Mouse (Mus musculus) liver, embryonic 16.5 days (tissue): Measurements from ENCODE around the gene Tmem147. TPM values are rescaled to one million over a fixed set of nuclear protein-coding genes. Genes with fewer than 3 reads are reported as not detected.

ENCODE experiments used
- ATAC-seq: fragments of 200-750 bp; cut with Nextera tagmentation; 2 replicates; pipeline ENCODE4 v1.8.0; 2017; ENCODE audit warnings: low read depth, mild to moderate bottlenecking, moderate number of reproducible peaks, moderate library complexity
- H3K27ac ChIP-seq: fragments of 300-500 bp; sonication (generic); 2 replicates; pipeline ENCODE4 v1.5.1; 2014; ENCODE audit warnings: mild to moderate bottlenecking, low read length
- H3K27me3 ChIP-seq: fragments of 300-500 bp; sonication (generic); 2 replicates; pipeline ENCODE4 v1.6.1; 2014; ENCODE audit warnings: low read depth, low read length, mixed read lengths; ENCODE audit not compliant: control insufficient read depth, insufficient read depth
- H3K36me3 ChIP-seq: fragments of 300-500 bp; sonication (generic); 2 replicates; pipeline ENCODE4 v1.6.1; 2014; ENCODE audit warnings: mild to moderate bottlenecking; ENCODE audit not compliant: control insufficient read depth, insufficient read depth
- H3K4me1 ChIP-seq: fragments of 300-500 bp; sonication (generic); 2 replicates; pipeline ENCODE4 v1.6.1; 2014; ENCODE audit warnings: low read depth, low read length, mixed read lengths; ENCODE audit not compliant: control insufficient read depth
- H3K4me2 ChIP-seq: fragments of 300-500 bp; sonication (generic); 2 replicates; pipeline ENCODE4 v1.6.1; 2014; ENCODE audit warnings: low read depth, low read length, mixed read lengths
- H3K4me3 ChIP-seq: fragments of 300-500 bp; sonication (generic); 2 replicates; pipeline ENCODE4 v1.5.1; 2014; ENCODE audit warnings: low read depth, mild to moderate bottlenecking, low read length
- H3K9ac ChIP-seq: fragments of 300-500 bp; sonication (generic); 2 replicates; pipeline ENCODE4 v1.6.1; 2014; ENCODE audit warnings: low read depth, low read length
- H3K9me3 ChIP-seq: fragments of 300-500 bp; sonication (generic); replicated peaks from 2 replicates; pipeline ENCODE4 v1.6.1; 2016; ENCODE audit warnings: low read length; ENCODE audit not compliant: control insufficient read depth
- WGBS: fragments of 180-500 bp; shearing (Covaris S2); extraction: QIAGEN DNeasy Blood & Tissue Kit; methylation state at CpG from one replicate; pipeline ENCODE4 v1.1.7; 2014; ENCODE audit not compliant: insufficient replicate concordance; 5-methylcytosine and 5-hydroxymethylcytosine counted together
- polyA plus RNA-seq: library from polyadenylated mRNA; unstranded; fragments of >200 nt; fragmentation: Nextera tagmentation; extraction: Ambion mirVana; gene quantifications from 2 replicates; pipeline ENCODE4 v1.2.1, GENCODE M21; 2015

The Tmem147 gene
- polyA plus RNA-seq, result 94.1 and 96.0 TPM in 2 replicates

DNA sequence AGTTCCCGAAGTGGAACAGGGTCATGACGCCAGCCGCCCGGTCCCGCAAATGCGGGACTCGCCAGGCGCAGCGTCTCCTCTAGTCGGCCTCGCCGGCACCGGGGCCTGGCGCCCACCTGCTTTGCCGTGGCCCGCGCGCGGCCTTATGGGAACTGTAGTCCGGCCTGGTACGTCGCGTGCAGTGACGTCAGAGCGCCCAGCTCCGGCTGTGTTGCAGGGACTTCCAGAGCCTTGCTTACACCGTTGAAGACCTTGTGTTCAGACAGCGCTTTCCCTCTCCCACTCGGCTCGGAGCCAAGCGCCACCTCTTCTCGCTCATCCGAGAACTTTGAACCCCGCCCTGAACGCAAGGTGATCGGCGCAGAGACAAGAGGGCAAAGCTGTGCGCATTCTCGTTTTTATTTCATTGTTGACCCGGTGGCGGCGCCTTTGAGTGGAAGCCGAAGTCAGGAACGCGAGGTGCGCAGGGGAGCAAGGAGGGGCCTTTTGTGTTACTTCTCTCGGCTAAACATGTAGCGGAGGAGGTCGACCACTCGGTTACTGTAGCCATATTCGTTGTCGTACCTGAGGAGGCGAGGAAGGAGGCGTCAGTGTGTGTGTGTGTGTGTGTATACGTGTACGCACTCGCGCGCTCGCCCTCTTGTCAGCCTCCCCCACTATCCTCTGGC lies at the start of gene Tmem147:
TSS of gene Tmem147 (minus strand) at position 145 of the 668 bp plus-strand sequence.
- no peaks in the 10 kb centered on the region for H3K9me3 ChIP-seq
- H3K27ac ChIP-seq, result peak within 1 kb of the TSS; percentile 86
- H3K4me3 ChIP-seq, result peak within 1 kb of the TSS; percentile 78
- peaks cover 16% of the 10 kb centered on the region for H3K4me1 ChIP-seq
- H3K36me3 ChIP-seq, result no peaks in the 10 kb centered on the region
- peak within 1 kb of the TSS; percentile 87 for H3K4me2 ChIP-seq
- WGBS, result under 1% methylated on average over 60 of the region's 60 CpGs
- peak; percentile 98 for ATAC-seq
- H3K9ac ChIP-seq, result peak within 1 kb of the TSS; percentile 81
- no peaks in the 10 kb centered on the region for H3K27me3 ChIP-seq

DNA sequence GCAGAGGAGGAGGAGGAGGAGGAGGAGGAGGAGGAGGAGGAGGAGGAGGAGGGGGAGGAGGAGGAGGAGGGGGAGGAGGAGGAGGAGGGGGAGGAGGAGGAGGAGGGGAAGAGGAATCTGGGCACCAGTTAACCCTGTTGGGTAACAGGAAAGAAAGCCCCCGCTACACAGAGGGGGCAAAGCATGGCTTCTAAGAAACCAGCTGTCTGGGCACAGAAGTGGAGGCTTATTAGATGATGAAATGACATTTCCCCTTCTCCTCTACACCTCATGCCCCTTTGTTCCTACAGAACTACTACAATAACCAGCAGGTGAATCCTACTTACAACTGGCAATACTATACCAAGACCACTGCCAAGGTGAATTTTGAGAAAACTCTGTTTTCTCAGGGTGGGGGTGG lies 48.6 kb upstream of the Tmem147 start:
- Histone ChIP-seq H3K4me1 (no peaks in the 10 kb centered on the region), H3K4me3 (no peak overlapping the region), H3K4me2 (no peak overlapping the region), H3K9me3 (no peaks in the 10 kb centered on the region), H3K27me3 (no peaks in the 10 kb centered on the region), H3K27ac (no peak overlapping the region), H3K9ac (no peak overlapping the region), H3K36me3 (no peaks in the 10 kb centered on the region)
- no peak for ATAC-seq
- 17% methylated on average over 1 of the region's 1 CpGs for WGBS

DNA sequence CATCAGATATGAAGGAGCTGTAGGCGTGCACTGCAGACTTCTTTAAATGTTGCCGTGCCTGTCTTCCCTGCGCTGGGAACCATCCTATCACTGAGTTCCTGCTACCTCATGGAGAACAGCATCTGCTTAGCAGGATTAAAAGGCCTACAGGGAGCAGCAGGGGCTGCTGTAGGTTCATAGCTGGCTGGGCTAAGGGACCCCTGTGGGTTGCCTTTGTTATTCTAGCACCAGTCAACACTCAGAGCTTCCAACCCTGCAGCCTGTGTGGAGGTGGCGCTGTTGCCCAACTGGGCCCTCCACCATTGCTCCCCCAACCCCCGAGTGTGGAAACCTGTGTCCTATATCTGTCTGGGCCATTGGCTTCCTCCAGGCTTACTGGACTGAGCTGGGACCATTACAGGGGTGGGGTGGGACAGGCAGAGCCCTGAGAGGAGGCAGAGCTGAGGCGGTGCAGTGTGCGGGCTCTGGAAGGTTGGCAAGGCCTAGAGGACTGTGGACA lies 47.8 kb upstream of the Tmem147 start:
- H3K4me2 ChIP-seq, result no peak overlapping the region
- H3K9me3 ChIP-seq, result no peaks in the 10 kb centered on the region
- no peaks in the 10 kb centered on the region for H3K27me3 ChIP-seq
- H3K36me3 ChIP-seq, result no peaks in the 10 kb centered on the region
- H3K4me1 ChIP-seq, result no peaks in the 10 kb centered on the region
- no peak overlapping the region for H3K27ac ChIP-seq
- no peak for ATAC-seq
- WGBS, result 55% methylated on average over 7 of the region's 7 CpGs
- H3K9ac ChIP-seq, result no peak overlapping the region
- no peak overlapping the region for H3K4me3 ChIP-seq

DNA sequence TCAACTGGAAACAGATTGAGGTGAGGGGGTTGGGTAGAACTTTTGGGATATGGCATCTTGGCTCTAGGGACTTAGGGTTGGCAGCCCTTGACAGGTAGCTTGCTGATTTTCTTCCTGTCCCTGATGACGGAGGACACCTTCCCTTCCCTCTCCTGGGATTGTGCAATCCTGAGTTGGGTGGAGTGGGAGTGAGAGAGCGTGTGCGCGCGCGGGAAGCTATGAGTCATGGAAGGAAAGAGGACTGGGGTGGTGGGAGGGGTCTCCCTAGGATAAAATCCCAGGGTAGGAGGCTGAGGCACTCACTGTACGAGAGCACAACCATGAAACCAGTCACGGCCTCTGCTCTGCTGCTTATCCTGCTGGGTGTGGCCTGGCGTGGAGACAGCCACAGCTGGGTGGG lies 46.8 kb upstream of the Tmem147 start:
- WGBS, result 64% methylated on average over 9 of the region's 9 CpGs
- Histone ChIP-seq H3K4me2 (no peak overlapping the region), H3K9me3 (no peaks in the 10 kb centered on the region), H3K27me3 (no peaks in the 10 kb centered on the region), H3K27ac (no peak overlapping the region), H3K4me1 (no peaks in the 10 kb centered on the region), H3K4me3 (no peak overlapping the region), H3K9ac (no peak overlapping the region), H3K36me3 (no peaks in the 10 kb centered on the region)
- ATAC-seq, result no peak

DNA sequence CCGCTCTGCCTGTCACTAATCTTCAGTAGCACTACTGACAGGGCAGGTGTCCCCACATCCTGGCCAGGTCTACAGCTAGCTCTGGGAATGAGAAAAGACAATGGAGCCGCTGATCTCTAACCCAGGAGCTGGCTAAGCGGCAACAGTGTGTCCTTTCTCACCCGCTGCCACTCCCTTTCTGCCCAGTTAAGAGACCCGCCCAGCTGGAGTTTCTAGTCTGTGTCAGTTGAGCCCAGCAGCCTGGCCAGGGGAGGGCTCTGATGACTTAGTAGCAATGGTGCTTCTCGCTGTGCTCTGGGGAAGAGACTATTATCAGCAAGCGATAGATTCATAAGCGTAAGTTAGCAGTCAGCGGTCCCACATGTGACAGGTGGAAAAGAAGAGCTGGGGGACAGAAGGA lies 39.9 kb upstream of the Tmem147 start:
- H3K27ac ChIP-seq, result no peak overlapping the region

DNA sequence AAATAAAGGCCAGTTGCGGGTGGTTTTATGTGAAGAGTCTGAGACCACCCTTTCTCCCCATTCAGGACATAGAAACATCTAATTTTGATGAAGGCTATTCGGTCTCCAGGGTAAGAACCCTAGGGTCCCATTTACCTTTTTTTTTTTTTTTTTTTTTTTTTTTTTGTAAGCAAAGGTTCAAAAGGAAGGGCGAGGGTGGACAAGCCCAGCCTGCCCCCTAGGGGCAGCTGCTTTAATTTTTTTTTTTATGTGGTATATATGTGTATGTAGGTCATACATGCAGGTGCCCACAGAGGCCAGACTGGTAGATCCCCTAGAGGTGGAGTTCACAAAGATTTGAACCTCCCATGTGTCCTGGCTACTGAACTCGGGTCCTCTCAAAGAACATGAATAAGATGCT lies 37.1 kb upstream of the Tmem147 start:
- no peaks in the 10 kb centered on the region for H3K27me3 ChIP-seq
- ATAC-seq, result no peak
- H3K4me3 ChIP-seq, result no peak overlapping the region
- no peak overlapping the region for H3K4me2 ChIP-seq
- H3K36me3 ChIP-seq, result no peaks in the 10 kb centered on the region
- H3K27ac ChIP-seq, result no peak overlapping the region
- 65% methylated on average over 4 of the region's 4 CpGs for WGBS
- no peaks in the 10 kb centered on the region; the same call in 1 of the 2 replicates for H3K4me1 ChIP-seq
- no peaks in the 10 kb centered on the region for H3K9me3 ChIP-seq
- no peak overlapping the region for H3K9ac ChIP-seq

More for the DNA sequence above, 39.9 kb upstream of the Tmem147 start:
- Histone ChIP-seq H3K9ac (no peak overlapping the region), H3K9me3 (no peaks in the 10 kb centered on the region), H3K4me1 (no peaks in the 10 kb centered on the region), H3K27me3 (no peaks in the 10 kb centered on the region), H3K4me2 (no peak overlapping the region), H3K36me3 (no peaks in the 10 kb centered on the region), H3K4me3 (no peak overlapping the region)
- no peak for ATAC-seq
- 27% methylated on average over 9 of the region's 9 CpGs for WGBS

GRCm38 (mm10) chr7:30765173-30765572 lies 35.8 kb upstream of the Tmem147 start:
- 39% methylated on average over 11 of the region's 11 CpGs for WGBS
- Histone ChIP-seq H3K9me3 (no peaks in the 10 kb centered on the region), H3K27ac (no peak overlapping the region), H3K4me3 (no peak overlapping the region), H3K9ac (no peak overlapping the region), H3K4me2 (no peak overlapping the region), H3K27me3 (no peaks in the 10 kb centered on the region), H3K36me3 (no peaks in the 10 kb centered on the region), H3K4me1 (no peaks in the 10 kb centered on the region; the same call in 1 of the 2 replicates)
- no peak for ATAC-seq

DNA sequence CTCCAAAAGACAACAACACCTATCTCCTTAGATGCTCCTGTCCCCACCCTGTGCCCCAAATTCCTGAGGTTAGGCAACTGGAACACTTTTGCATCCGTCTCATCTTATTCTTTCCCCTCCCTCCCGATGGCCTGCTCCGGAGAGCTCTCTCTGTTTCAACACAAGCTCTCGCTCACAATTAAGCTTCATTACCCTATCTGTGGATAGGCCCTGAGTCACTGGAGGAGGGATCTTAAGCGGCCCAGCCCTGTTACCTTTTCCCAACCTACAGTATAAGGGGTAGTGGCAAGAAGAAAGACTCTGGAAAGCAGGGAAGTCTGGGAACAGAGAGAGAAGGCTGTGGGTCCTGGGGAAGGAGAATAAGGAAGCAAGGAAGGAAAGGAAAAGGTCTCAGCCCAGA lies 34.1 kb upstream of the Tmem147 start, which contains the start of gene Dmkn:
TSS of gene Dmkn (plus strand) at position 301 of the 400 bp plus-strand sequence.
- no peaks in the 10 kb centered on the region for H3K27me3 ChIP-seq
- no peak within 1 kb of the TSS for H3K4me2 ChIP-seq
- no peak within 1 kb of the TSS for H3K9ac ChIP-seq
- ATAC-seq, result no peak
- H3K27ac ChIP-seq, result no peak within 1 kb of the TSS
- 58% methylated on average over 5 of the region's 5 CpGs for WGBS
- no peaks in the 10 kb centered on the region for H3K9me3 ChIP-seq
- no peak within 1 kb of the TSS for H3K4me3 ChIP-seq
- H3K4me1 ChIP-seq, result no peaks in the 10 kb centered on the region; the same call in 1 of the 2 replicates
- H3K36me3 ChIP-seq, result no peaks in the 10 kb centered on the region

DNA sequence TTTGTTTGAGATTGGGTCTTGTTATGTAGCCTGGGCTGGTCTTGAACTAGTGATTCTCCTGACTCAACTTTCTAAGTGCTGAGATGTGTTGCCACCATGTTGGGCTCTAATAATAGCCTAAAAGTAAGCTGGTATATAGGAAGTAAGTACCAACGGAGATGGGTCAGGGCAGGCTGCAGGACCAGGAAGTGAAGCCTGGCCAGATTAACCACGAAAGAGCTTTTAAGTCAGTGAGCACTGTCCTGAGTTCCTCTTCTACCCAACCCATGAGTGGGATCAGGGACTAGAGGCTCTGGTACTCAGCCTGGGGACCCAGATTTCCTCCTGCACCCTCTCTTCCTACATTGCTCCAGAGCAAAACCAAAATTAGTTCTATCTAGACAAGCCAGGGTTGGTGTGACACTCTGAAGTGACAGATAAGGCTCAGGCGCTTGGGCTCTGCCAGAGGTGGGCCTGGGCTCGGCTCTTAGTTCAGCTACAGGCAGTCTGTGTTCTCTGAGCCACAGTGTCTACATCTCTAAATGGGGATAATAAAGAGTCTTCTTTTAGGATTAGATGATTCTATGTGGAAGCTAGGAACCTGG lies 32.5 kb upstream of the Tmem147 start:
- H3K4me3 ChIP-seq, result no peak overlapping the region
- no peak overlapping the region for H3K27ac ChIP-seq
- H3K9ac ChIP-seq, result no peak overlapping the region
- no peaks in the 10 kb centered on the region; the same call in 1 of the 2 replicates for H3K4me1 ChIP-seq
- no peaks in the 10 kb centered on the region for H3K36me3 ChIP-seq
- no peaks in the 10 kb centered on the region for H3K27me3 ChIP-seq
- WGBS, result 15% methylated on average over 4 of the region's 4 CpGs
- no peak overlapping the region for H3K4me2 ChIP-seq
- H3K9me3 ChIP-seq, result no peaks in the 10 kb centered on the region
- ATAC-seq, result no peak
